Mouse (Mus musculus) forebrain, postnatal 0 days (tissue): ENCODE measurements around the gene Cnga2. TPM values are rescaled to one million over a fixed set of nuclear protein-coding genes. Genes with fewer than 3 reads are reported as not detected.

Experiments
- ATAC-seq: fragments of 200-750 bp; cut with Nextera tagmentation; 2 replicates; pipeline ENCODE4 v1.8.0; 2017; ENCODE audit warnings: mild to moderate bottlenecking, moderate library complexity
- DNase-seq: peaks from one replicate; pipeline ENCODE4 v3.0.0-alpha.2; 2015
- H3K27ac ChIP-seq: fragments of 300-500 bp; sonication (generic); 2 replicates; pipeline ENCODE4 v1.5.1; 2014; ENCODE audit warnings: low read depth, mild to moderate bottlenecking, antibody characterized with exemption, low read length, moderate library complexity, mixed read lengths
- H3K27me3 ChIP-seq: fragments of 300-500 bp; sonication (generic); 2 replicates; pipeline ENCODE4 v1.6.1; 2014; ENCODE audit warnings: mild to moderate bottlenecking, low read length, mixed read lengths; ENCODE audit not compliant: insufficient read depth
- H3K36me3 ChIP-seq: fragments of 300-500 bp; sonication (generic); 2 replicates; pipeline ENCODE4 v1.6.1; 2014; ENCODE audit warnings: mild to moderate bottlenecking, moderate library complexity; ENCODE audit not compliant: insufficient read depth
- H3K4me1 ChIP-seq: fragments of 300-500 bp; sonication (generic); 2 replicates; pipeline ENCODE4 v1.6.1; 2014; ENCODE audit warnings: antibody characterized with exemption; ENCODE audit not compliant: insufficient read depth
- H3K4me2 ChIP-seq: fragments of 300-500 bp; sonication (generic); 2 replicates; pipeline ENCODE4 v1.6.1; 2014; ENCODE audit warnings: low read depth, mild to moderate bottlenecking, moderate library complexity
- H3K4me3 ChIP-seq: fragments of 300-500 bp; sonication (generic); 2 replicates; pipeline ENCODE4 v1.5.1; 2014; ENCODE audit warnings: low read depth, low read length, mixed read lengths
- H3K9ac ChIP-seq: fragments of 300-500 bp; sonication (generic); 2 replicates; pipeline ENCODE4 v1.6.1; 2014; ENCODE audit warnings: mild to moderate bottlenecking
- H3K9me3 ChIP-seq: fragments of 300-500 bp; sonication (generic); 2 replicates; pipeline ENCODE4 v1.6.1; 2016; ENCODE audit warnings: low read length
- CTCF ChIP-seq: sonication (generic); IDR thresholded peaks from 2 replicates; pipeline ENCODE4 v1.5.1; 2016; ENCODE audit warnings: antibody characterized with exemption, control low read depth, low read depth
- WGBS: fragments of 180-500 bp; shearing (Covaris S2); extraction: QIAGEN DNeasy Blood & Tissue Kit; methylation state at CpG from one replicate; pipeline ENCODE4 v1.1.7; 2014; 5-methylcytosine and 5-hydroxymethylcytosine counted together
- polyA plus RNA-seq: library from polyadenylated mRNA; unstranded; fragments of >200 nt; fragmentation: Nextera tagmentation; extraction: Ambion mirVana; gene quantifications from 2 replicates; pipeline ENCODE4 v1.2.1, GENCODE M21; 2015
- total RNA-seq: library from RNA; depleted of rRNA; stranded (reverse); fragments of >200 nt; gene quantifications from 2 replicates; pipeline ENCODE4 v1.2.3, GENCODE M21; 2014; rRNA removed

The Cnga2 gene
- total RNA-seq, result 0.23 and 0.24 TPM in 2 replicates
- 0.06 TPM in 2 replicates for polyA plus RNA-seq

DNA sequence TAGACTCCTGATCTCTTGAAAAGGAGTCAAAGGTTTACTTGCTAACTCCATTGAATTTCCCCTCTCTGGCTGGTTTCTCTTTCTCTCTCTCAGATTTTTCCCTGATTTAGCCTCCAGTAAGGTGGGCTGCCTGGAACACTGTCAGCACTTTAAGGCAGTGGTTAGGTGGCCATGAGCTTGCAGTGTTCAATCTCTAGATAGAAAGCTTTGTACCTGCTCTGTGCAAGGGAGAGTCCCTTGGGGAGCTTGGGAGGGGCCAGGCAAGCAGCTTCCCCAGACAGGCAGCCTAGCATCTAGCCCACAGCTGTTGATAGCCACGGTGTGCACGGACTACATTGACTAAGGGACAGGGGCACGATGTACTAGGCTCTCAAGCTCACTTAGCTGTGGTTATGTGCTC, at the start of gene Cnga2:
Gene Cnga2, plus strand, starts transcription at position 301 of the 400 bp plus-strand sequence.
- H3K9ac ChIP-seq, result no peak within 1 kb of the TSS
- no peak within 1 kb of the TSS for H3K27ac ChIP-seq
- 79% methylated on average over 3 of the region's 3 CpGs for WGBS
- no peak for TF ChIP-seq CTCF
- no peak within 1 kb of the TSS for H3K4me2 ChIP-seq
- ATAC-seq, result no peak
- H3K27me3 ChIP-seq, result no peaks in the 10 kb centered on the region
- H3K4me1 ChIP-seq, result no peaks in the 10 kb centered on the region
- H3K4me3 ChIP-seq, result no peak within 1 kb of the TSS
- no peaks in the 10 kb centered on the region for H3K9me3 ChIP-seq
- H3K36me3 ChIP-seq, result no peaks in the 10 kb centered on the region
- DNase-seq, result no peak

DNA sequence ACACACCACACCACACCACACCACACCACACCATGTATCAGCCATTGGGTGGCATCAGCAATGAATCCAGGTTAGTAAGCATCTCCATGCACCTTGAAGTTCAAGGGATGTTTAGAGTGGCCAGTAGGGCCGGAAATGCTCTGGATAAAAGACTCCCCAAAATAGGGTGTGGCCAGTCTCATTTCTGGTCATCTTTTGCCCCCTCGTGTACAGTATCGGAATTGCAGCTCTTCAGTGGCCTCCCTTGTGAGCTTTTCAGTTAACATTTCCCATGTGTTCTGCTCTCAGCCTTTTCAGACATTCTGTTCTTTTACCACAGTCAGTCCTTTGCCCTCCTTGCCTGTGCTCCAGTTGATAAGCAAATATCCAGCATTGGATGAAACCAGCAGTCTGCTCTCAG, 45.0 kb upstream of the Cnga2 start:
- DNase-seq (peak; percentile 22), ATAC-seq (no peak)
- no peak overlapping the region for H3K9ac ChIP-seq
- 26% methylated on average over 3 of the region's 3 CpGs for WGBS
- peak; percentile 63 for TF ChIP-seq CTCF
- no peaks in the 10 kb centered on the region for H3K4me1 ChIP-seq
- no peaks in the 10 kb centered on the region for H3K36me3 ChIP-seq
- no peaks in the 10 kb centered on the region for H3K9me3 ChIP-seq
- H3K27ac ChIP-seq, result no peak overlapping the region
- H3K4me2 ChIP-seq, result no peak overlapping the region
- H3K27me3 ChIP-seq, result no peaks in the 10 kb centered on the region
- H3K4me3 ChIP-seq, result no peak overlapping the region

DNA sequence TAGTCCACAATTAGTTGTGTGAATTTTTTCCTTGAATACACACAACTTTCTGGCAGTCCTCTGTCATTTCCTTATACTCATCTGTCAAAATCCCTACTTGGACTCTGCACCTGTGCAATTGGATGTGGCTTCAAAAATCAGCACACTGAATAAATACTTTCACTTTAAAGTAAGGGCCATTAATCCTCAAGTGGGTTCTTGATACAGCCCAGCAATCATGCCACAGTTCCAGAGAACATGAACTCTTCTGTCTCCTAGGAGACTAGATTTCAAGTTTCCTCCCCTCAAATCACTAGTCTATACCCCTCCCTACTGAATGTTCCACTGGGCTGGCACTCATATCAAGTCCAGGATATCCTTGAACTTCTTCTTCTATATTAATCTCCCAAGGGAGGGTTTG, 33.3 kb upstream of the Cnga2 start:
- no peak for TF ChIP-seq CTCF
- Histone ChIP-seq H3K4me1 (no peaks in the 10 kb centered on the region), H3K9me3 (no peaks in the 10 kb centered on the region), H3K27me3 (no peaks in the 10 kb centered on the region), H3K36me3 (no peaks in the 10 kb centered on the region), H3K4me2 (no peak overlapping the region), H3K4me3 (no peak overlapping the region), H3K9ac (no peak overlapping the region), H3K27ac (no peak overlapping the region)
- DNase-seq, result no peak
- ATAC-seq, result no peak

DNA sequence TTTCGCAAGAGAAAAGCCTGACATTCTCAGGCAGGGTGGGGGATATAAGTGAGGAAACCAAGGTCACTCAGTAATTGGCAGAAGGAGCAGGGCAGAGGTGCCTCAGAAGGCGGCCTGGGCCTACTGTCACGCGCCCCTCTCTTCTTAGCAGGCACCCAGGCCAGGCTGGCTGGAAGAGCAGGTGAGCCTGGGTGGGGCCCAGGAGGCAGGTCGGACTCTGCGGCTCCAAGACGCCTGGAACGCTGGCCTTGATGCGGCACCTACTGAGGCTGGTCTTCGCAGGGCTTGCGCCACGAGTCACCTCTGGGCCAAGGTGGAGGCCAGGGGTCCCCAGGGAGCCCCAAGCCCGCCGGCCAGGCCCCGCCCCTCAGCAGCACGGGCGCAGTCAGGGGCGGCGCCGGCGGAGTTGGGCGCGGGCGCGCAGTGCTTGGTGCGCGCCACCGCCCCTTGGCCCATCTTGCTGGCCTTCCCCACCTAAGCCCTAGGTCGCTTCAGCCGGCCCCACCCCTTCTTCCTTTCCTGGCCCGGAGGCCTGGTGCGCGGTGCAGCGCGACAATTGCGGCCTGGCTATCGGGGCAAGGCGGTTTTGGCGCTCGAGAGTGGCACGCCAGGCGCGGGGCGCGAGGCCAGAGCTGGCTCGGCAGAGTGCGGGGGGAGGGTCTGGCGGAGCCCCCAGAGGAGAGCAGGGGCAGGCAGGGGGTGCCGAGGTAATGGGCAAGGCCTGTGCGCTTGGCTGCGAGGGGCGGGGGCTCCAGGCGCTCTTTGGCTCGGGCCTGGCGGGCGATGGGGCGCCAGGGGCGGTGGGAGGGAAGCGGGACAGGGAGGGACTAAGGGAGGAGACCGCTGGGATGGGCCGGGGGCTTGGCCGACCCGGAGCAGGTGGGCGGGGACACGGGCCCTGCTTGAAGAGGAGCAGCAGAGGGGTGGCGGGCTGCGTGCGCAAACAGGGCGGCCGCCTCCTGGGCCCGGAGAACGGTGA, 29.3 kb upstream of the Cnga2 start, which contains the start of gene Prrg3:
Gene Prrg3, plus strand, starts transcription at position 552 of the 979 bp plus-strand sequence.
- ATAC-seq (peak; percentile 86), DNase-seq (peak; percentile 56)
- H3K4me2 ChIP-seq, result peak within 1 kb of the TSS; percentile 65
- H3K27me3 ChIP-seq, result no peaks in the 10 kb centered on the region
- WGBS, result 40% methylated on average over 63 of the region's 72 CpGs
- no peak for TF ChIP-seq CTCF
- H3K4me1 ChIP-seq, result no peaks in the 10 kb centered on the region
- H3K27ac ChIP-seq, result peak within 1 kb of the TSS; percentile 73
- H3K9ac ChIP-seq, result peak within 1 kb of the TSS; percentile 73
- no peaks in the 10 kb centered on the region for H3K9me3 ChIP-seq
- H3K4me3 ChIP-seq, result peak within 1 kb of the TSS; percentile 46
- H3K36me3 ChIP-seq, result no peaks in the 10 kb centered on the region

DNA sequence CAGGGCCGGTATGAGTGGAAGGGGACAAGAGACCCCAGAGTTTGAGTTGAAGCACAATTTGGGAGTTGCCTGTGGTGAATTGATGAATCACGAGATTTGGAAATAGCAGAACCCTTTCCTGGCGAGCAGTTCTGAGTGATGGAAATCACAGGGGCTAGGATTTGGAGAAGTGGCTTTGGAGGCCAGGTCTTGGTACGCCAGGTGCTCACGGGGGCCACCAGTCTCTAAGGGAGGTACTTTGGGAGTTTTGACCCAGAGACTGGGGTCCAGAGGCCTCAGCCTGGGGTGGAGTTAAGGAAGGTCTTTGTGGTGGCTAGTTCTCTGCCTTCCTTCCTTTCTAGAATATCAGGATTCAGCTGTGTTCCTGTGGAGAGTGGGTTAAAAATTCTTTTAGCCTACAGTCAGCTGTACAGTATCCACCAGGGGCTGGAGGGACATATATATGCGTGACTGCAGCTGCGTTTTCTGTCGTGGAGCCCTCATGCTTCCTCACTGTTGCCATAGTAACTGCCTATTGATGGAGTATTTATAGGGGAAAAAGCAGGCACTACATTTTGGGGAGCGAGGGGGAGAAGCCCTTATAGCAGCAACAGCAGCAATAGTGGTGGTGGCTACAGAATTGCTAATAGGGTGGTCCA, 28.3 kb upstream of the Cnga2 start:
- Histone ChIP-seq H3K36me3 (no peaks in the 10 kb centered on the region), H3K4me1 (no peaks in the 10 kb centered on the region), H3K9ac (peak overlapping the region; percentile 73), H3K27ac (peak overlapping the region; percentile 73), H3K4me3 (peak overlapping the region; percentile 46), H3K9me3 (no peaks in the 10 kb centered on the region), H3K4me2 (peak overlapping the region; percentile 65), H3K27me3 (no peaks in the 10 kb centered on the region)
- WGBS, result 27% methylated on average over 9 of the region's 9 CpGs
- DNase-seq (peak; percentile 44), ATAC-seq (peak; percentile 70)
- no peak; the same call in 1 of the 2 replicates for TF ChIP-seq CTCF

DNA sequence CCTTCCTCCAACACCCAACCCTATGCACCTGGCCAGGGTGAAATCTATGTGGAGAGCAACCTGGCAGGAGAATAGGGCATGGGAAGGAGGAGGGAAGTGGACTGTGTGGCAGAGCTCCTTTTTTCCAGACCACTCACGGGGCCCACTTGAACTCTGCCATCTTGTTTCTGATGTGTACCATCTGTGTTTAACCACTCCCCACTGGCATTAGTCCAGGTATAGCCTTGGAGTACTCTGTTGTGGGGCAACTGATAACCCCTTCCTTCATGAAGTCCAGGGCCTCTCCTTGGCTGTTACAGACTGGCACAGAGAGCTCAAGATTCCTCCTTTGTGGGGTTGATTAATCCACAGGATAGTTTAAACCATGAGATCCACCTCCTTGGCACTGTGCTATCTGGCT, 23.4 kb upstream of the Cnga2 start:
- no peak for TF ChIP-seq CTCF
- Histone ChIP-seq H3K4me3 (no peak overlapping the region), H3K9ac (no peak overlapping the region), H3K4me1 (no peaks in the 10 kb centered on the region), H3K4me2 (no peak overlapping the region), H3K27ac (no peak overlapping the region), H3K27me3 (no peaks in the 10 kb centered on the region), H3K9me3 (no peaks in the 10 kb centered on the region), H3K36me3 (no peaks in the 10 kb centered on the region)
- WGBS, result 73% methylated on average over 1 of the region's 1 CpGs
- ATAC-seq, result no peak
- no peak for DNase-seq

DNA sequence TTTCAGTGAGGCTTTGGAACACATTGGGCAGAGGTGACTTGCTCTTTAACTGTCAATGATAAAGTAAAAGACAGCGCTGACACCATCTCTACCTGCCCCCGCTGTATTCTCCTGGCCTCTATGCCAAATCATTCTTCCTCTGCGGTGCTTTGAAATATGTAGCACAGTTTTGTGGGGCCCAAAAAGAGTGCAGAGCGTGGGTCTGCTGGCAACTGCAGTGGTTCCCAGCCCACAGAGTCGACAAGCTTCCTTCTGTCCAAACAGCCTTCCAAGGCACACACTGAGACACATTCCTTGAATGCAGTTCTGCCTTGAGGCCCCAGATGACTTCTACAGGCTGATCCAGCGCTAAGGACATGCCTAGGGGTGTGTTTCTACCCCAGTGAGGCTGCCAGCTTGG, 22.8 kb upstream of the Cnga2 start:
- Histone ChIP-seq H3K36me3 (no peaks in the 10 kb centered on the region), H3K9me3 (no peaks in the 10 kb centered on the region), H3K9ac (no peak overlapping the region), H3K4me3 (no peak overlapping the region), H3K27me3 (no peaks in the 10 kb centered on the region), H3K27ac (no peak overlapping the region), H3K4me1 (no peaks in the 10 kb centered on the region), H3K4me2 (no peak overlapping the region)
- WGBS, result 81% methylated on average over 6 of the region's 6 CpGs
- DNase-seq (no peak), ATAC-seq (no peak)
- TF ChIP-seq CTCF, result no peak
